In genomic region chr14:51247736-51248135, GRCm38 (mm10) we compare ENCODE assay signal across 12 mouse cellular contexts.
"Had no signal": no experiment of that assay in that cellular context is flagged by ENCODE, and none has a peak within 500 bp of the region (broad histone marks: within the 10 kb centered on the region; RNA-seq: fewer than 3 reads in every experiment).

No protein-coding gene starts in this region.

- DNase-seq: gastrocnemius, postnatal 14 days; gastrocnemius, postnatal 36 days; heart, adult 18-20 months; heart, postnatal 14 days; heart, postnatal 36 days; kidney, adult 18-20 months; kidney, adult 8-10 months; kidney, postnatal 10 days; kidney, postnatal 25 days; kidney, postnatal 4 days; liver; liver, embryonic 13.5 days had no signal
